Mouse (Mus musculus): ENCODE results near the gene Ldb2.

The Ldb2 gene

DNA sequence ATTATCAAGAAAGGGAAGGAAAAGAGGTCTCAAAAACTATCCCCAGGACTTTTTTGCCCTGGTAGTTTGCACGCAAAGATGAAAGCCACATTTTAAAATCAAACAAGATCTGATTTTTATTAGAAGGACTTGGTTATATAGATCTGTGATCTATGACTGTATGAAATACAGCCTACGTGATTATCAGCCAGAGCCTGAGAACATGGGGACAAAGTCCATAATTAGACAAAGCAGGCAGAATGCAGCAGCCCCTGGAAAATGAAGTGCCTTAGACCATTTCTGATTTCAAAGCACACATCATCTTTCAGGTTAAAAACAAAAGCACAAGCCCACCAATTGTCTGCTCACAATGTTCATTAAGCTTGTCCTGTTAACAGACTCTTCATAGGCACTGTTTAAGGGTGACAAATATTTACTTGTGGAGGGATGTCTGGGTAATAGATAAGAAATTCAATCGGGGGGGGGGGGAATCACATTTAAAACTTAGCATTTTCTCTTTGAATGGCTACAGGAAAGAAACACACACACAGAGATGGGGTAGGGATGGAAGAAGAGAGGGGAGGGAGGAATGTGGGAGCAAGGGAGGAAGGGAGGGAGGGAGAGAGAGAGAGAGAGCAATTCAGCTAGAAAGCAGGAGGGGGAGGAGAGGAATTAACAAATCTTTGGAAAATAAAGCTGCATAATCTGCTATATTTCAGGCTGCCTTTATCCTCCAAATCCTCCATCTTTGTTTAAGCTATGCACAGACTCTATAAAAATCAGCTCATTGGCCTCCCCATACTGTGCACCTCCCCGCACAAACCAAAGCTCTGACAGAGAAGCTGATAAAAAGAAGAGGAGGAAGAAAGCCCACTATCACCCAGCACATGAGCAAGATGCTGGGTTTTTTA lies 153.3 kb downstream of the Ldb2 start:
- DNase-seq (ENCODE audit: low read depth, low spot score) = no peak

DNA sequence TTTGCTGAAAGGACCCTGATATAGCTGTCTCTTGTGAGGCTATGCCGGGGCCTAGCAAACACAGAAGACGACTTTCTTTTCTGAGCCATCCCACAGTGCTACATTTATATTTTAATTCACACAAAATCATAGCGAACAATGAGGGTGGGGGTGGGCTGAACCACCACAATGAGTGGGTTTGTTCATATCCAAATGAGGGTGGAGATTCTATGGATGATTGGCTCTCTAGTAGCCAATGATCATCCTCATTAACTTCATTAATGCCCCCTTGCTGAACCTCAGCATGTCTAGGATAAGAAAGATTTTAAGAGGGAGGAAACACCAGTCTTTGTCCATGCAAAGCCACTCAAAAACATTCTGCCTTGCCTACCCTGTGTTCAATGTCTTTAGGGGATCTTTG lies 156.4 kb downstream of the Ldb2 start:
- no peak for DNase-seq (ENCODE audit: low read depth, low spot score)

DNA sequence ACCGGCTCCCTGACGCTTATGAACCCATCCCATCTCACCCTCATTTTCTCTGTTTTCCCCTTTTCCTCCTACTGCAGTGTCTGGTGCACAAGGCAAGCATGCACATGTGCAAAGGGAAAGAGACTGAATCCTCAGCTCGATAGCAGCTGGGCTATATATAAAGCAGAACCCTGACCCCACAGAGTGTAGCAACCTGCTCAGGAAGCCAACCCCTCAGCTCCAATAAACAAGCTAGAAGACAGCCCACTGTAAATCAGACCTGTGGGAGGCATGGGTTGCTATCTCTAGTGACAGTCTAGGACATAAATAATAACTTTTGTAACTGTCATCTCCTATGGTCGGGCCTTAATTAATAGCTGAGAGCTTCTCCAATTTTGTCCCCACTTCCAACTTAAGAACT lies 158.4 kb downstream of the Ldb2 start:
- DNase-seq (ENCODE audit: low read depth, low spot score) = no peak

DNA sequence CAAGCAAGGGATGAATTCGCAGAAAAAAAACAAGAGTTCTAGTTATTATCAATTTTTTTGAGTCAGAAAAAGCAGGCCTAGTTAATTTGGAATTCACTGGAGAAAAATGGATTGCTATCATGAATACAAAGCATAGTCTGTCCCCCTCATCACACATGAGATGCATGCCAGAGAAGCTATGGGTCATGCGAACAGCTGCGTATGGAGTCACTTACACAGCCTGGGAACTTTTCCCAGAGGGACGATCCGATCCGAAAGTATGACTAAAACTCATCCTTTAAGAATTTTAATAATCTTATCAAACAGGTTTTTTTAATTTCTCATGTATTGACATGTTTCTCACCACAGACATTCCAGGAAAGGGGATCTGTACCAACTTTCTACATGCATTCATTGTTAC lies 163.9 kb downstream of the Ldb2 start:
- DNase-seq (ENCODE audit: low read depth, low spot score) = no peak

DNA sequence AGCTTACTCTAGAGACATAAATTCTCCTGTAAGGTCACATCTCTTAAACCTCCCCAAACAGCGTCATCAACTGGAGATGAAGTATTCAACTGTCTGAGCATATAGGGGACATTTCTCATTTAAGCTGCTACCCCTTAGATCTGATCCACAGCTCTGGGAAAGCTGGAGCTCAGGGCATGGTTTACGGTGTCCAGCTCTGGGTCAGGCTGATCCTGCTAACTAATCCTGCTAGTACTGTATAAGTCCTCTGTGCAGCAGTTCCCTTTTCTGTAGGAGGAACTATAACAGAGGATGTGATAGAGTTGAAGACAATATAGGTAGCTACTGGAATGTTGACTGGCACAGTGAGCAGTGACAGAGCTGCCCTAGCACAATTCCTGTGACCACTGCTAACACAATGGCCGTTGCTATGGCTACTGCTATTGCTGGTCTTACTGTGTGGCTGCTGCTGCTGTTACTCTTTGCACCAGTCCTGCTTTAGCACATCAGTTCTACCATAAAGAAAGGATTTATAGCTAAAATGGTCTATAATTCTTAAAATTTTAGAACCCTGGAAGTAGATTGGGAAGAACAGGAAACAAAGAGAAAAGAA lies 170.3 kb downstream of the Ldb2 start:
- no peak for DNase-seq (ENCODE audit: low read depth, low spot score)

DNA sequence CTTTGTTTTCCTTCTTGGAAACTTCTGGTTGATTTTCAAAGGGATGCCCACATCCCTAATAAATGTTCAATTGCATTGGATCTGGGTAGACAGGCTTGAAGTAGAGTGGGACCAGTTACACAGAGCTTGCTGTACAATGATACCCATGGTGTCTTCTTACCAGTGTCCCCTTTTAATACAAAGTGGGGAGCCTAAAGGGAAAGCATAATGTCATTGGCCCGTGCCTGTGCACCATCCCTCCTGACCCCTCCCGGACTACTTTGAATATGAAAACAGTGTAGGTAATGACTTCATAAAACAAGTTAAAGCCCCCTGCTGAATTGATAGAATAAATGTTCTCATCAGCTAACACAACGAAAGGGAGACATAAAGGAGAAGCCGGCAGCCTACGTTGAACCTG lies 172.0 kb downstream of the Ldb2 start:
- no peak for DNase-seq (ENCODE audit: low read depth, low spot score)

DNA sequence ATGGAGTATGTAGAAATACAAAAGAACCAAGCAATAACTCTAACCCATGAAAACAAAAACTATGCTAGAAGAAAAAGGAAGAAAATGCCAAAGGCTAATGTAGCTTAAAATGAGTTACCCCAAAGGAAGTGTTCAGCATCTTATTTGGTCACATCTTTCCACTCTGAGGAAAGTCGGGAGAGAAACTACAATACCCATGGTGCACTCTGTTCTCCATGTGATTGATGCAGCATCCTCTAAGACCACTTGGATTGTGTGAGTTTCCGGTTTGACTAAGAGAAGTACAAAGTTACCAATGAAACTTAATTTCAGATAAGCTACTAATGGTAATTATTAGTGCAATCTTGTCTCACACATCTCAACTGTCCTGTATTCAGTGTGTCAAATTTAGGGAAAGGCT lies 172.6 kb downstream of the Ldb2 start:
- DNase-seq (ENCODE audit: low read depth, low spot score) = no peak

DNA sequence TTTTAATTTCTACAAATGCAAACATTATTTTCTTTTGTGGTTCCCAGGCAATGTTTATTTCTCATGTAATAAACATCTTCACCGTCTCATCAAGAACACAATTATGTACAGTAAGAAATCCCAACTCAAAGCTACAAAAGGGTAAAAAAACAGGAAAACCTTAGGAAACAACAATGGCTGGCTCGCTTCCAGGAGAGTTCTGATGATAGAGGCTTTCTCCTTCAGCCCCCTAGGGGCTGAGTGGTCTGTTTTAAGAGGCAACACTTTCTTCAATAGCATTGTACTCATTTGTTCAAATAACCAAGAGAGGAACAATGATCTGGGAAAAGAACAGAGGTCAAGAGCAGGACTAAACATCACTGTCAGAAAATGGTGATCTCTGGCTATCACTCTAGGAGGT lies 173.4 kb downstream of the Ldb2 start:
- DNase-seq (ENCODE audit: low read depth, low spot score) = no peak

DNA sequence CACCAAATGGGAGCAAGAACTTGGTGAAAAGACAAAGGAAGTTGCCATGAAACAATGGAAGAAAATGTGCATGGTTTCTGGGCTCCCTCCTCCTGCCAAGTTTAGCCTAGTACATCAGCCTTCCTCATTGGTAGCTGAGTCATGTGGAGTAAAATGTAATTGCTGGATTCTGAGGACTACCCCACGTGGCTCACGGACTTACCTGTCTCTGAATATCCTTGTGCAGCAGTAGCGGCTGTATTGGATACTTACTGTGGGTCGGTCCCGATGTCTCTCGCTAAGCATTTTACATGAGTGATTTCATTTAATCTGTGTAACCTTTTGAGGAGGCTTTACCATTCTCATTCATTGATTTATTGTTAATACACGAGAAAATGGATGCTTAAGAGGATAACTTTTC lies 183.8 kb downstream of the Ldb2 start:
- no peak for DNase-seq (ENCODE audit: low read depth, low spot score)

DNA sequence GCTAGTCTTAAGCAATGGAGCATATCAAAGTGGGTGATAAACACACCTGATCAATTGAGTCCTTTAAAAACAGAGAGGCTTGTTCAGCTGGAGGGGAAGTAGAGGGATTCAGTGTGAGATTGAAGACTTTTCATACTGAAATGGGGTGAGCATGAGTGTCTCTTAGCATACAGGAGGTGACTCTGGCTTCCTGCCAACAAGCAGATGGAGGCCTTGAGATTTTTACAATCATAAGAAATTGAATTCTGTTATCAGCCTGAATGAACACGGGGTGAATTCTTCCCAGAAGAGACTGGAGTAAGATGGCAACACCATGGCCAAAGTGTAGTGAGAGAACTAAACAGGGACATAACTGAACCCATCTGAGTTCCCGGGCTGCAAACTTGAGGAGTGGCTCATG lies 190.6 kb downstream of the Ldb2 start:
- DNase-seq (ENCODE audit: low read depth, low spot score) = no peak

DNA sequence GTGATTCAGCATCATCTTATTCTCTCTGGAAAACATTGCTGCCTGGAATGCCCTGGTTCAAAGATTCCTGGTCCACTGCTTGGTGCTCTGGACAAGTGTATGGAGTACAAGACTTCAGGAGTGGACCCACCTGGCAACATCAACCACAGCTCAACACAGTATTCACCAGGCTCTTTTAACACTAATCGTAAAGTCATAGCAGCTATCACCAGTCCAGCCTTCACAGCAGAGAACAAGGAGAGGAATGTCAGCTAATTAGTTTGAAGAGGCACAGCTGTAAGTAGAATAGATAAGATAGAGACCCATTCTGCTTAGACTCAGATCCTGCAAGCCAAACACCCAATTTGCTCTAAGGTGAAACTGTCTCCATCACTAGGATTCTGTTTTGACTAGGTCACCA lies 198.1 kb downstream of the Ldb2 start:
- DNase-seq (ENCODE audit: low read depth, low spot score) = no peak

DNA sequence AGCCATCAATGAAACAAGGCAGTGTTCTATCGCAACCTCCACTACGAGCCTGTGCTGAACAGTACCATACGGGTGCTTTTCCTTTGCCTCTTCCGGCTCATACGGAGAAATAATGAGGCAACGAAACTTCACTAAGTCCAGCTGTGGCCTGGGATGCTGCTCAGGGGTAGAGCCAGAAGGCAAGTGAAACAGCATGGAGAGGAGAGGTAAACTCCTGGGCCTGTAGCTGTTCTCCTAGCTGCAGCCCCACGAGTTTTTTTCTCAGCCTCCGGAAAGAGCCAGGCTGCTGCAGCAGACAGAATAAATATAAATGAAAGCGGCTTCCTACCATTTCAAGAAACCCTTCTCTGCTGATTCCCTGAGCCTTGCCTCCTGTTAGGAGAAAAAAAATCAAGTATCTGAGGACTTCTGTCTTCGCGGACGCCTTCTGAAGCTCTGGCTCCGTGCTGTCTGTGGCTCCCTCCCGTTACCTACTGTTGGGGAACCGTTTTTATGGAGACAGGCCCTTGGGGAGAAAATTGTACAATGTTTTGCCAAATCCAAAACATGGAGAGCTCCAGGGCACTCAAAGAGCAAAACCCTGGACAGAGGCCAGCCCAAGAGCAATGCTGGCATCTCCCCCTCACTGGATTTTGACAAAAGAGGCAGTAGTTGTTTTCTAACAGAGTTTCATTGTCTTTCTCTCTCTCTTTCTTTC lies 205.8 kb downstream of the Ldb2 start:
- DNase-seq (ENCODE audit: low read depth, low spot score) = no peak

DNA sequence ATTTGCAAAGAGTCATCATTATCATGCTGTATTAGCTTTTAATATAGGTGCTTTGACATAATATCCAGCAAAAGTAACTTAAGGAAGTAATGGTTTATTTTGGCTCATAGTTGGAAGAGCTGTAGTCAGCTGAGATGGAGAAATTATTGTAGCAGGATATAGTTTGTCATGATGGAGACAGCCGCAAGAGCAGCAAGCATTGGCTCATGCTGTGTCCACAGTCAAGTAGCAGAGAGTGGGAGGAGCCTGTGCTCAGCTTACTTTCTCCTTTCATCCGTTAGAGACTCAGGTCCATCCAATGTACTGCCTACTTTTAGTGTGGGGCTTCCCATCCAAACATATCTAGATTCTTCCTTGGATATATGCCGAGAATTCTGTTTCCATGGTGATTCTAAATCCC lies 208.7 kb downstream of the Ldb2 start:
- DNase-seq (ENCODE audit: low read depth, low spot score) = no peak

DNA sequence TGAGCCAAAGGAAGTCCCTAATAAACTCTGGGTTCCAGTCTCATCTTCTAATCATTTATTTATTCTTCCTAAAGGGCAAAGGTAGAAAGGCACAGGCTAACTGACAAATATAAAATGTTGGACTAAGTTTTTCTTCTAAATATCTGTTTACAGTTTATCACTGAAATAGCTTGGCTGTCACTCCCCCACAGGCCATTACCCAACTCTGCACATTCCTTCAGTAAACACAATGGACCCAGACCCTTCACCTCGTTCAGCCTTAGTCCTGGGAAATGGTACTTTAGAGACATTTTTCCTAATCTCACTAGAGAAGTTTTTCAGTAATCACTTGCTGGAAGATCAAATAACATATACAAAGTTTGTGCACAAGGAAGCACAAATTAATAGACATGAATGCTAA lies 210.2 kb downstream of the Ldb2 start:
- no peak for DNase-seq (ENCODE audit: low read depth, low spot score)

DNA sequence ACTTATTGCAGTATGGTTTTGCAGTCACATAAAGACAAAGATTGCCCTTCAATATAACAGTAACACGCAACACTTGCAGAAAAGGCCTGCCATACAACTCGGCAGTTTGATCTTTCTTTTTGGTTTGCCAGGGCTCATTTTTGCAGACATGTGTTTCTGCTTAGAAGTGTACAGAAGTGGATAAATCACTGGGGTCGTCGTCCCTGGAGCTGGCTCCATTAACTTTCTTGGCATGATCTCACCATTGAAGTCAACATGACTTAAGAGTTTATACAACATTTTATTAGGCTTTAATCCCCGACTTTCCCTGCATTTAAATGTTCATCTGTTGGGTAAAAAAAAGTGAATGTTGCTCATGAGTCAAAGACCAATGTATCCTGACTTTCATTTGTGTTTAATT lies 212.9 kb downstream of the Ldb2 start:
- no peak for DNase-seq (ENCODE audit: low read depth, low spot score)

DNA sequence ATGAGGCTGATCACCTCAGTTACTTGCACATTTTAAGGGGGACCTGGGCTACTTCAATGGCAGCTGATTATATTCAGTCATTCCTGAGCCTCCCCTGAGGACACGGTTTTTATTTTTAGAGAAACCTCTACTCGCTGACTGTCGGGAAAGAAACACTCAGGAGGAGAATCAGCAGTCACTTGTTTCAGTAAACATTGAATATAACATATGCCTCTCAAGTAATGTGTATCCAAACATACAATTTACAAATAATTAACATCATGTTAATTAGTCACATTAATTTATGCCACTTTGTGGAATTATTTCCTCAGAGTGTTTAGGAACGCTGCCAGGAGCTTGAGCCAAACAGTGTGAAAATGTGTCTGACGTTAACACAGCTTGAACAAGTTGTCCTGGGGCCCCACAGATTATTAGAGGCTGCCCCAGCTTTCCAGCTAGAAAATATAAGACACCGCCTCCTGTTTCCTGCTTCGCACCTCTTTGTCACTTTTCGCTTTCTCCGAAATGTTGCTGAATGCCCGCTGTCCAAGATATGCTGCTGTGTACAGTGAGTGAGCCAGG lies 219.5 kb downstream of the Ldb2 start:
- DNase-seq (ENCODE audit: low read depth, low spot score) = no peak

DNA sequence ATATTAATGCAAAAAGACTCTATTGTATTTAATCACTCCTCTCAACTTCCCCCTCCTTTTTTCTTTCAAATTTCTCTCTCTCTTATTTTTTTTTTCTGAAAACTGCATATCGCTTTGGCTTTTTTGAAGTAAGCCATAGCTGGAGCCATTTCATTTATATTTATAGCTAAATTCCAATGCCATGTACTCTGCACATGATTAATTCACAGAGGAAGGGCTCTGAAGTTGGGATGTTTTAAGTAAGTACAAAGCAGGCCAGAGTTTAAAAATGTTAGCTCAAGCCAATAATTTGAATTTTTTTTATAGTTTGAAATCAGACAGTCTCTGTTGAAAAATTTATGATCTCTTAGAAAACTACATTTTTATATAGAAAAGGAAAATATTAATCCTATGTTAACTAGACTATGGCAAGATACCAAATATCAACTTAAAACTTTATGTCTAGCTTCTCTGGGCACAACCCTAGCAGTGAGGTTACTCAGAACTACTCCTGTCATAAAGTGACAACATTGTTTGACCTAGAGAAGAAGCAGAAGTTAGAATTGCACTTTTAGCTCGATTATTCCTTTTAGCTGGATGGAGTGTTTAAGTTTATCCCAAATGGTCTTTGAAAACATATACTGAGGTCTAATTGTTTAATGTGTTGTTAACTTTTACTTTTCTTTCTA lies 222.7 kb downstream of the Ldb2 start:
- no peak for DNase-seq (ENCODE audit: low read depth, low spot score)

DNA sequence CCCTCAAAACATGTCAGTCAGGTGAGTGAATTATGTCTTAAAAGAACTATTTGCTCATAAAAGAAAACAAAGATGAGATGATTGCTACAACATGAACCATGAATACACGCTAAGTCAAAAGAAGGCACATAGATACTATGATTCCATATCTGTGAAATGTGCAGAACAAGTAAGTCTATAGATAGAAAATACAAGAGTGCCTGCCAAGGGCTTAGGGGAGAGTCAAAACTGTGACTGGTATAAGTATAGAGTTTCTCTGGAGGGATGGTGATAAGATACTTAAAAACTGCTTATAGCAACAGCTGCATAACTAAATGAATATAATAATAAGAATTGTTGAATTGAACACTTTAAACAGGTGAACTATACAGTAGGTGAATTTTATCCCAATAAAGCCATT lies 224.8 kb downstream of the Ldb2 start:
- DNase-seq (ENCODE audit: low read depth, low spot score) = no peak

DNA sequence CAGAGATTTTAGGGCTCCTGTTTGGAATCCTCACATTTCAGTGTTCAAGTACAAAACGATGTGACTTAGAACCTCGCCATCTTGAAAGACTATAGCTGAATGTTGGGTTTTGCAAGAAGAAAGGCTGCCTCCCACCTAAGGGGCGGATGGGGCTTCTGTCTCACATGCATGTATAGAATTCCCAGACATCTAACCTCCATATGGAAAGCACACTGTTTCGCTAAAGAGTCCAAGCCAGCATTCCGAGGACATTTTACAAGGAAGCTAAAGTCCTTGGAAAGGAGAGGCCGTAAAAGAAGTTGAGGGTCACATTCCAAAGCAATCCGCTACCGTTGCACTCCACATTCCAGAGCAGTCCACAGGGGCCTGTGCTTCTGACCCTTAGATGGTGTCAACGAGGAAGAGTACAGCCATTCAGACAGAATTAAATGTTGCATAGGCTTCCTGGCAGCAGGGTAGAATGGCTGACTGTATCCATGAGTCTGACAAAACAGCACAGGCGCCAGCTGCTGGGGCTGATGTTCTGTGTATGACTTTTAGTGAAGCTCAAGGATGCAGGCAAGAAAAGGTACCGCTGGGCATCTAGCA lies 245.6 kb downstream of the Ldb2 start:
- DNase-seq (ENCODE audit: low read depth, low spot score) = peak; percentile 35

DNA sequence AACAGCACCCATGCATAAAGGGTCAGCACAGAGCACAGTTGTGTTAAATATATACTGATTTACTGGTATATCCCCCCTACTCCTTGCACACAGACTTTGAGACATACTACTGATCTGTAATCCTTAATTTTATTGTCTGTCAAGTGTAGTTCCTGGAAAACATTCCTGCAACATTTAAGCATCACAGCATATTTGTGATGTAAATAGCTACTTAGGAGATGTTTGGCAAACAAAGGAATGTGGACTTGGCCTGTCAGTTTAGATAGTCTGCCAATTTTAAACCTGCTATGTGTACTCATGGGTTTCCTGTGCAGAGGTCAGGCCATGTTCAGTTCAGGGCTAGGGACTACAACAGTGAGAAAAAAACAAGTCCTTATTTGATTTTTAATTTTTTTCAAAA lies 246.3 kb downstream of the Ldb2 start:
- DNase-seq (ENCODE audit: low read depth, low spot score) = peak; percentile 27

DNA sequence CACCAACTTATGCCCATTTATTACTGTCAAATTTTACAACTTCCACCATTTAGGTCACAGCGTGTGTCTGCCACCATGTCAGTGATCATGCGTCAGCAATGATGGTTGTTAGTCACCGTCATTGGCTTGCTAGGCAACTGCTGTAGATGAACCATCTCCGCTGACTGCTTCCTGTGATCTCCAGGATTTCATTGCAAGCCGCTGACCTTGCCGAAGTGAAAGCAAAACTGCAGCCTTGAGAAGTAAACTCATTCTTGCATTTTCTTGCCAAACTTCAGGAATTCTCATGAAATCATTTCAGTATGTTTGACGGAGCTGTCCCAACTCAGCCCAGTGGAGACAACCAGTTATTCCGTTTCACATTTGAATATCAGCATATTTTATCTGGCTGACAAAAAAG lies 247.4 kb downstream of the Ldb2 start:
- DNase-seq (ENCODE audit: low read depth, low spot score) = no peak

DNA sequence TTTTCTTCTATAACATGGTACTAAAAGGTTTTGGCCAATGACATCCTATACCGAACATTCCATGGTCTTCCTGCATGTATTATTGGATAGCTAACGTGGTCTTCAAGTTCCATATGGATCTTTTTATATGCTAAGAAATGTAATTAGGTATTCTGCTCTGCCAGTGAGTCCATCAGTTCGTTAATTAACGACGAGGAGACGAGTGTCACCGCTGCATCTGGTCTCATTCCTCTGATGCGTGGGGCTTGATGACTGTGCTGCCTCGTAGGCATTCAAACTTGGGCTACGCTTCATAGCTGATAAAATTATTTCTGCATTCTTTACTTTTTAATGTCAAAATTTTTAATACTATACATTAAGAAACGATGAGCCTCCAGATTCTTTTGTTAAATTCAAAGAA lies 251.0 kb downstream of the Ldb2 start:
- no peak for DNase-seq (ENCODE audit: low read depth, low spot score)

Measured in R1 (cell line).